Mouse (Mus musculus): Measurements from ENCODE around the gene Mrpl54. TPM values are rescaled to one million over a fixed set of nuclear protein-coding genes. Genes with fewer than 3 reads are reported as not detected.

Mrpl54 gene
- polyA plus RNA-seq, 1 experiment: 84.9 TPM

GRCm38 (mm10) chr10:81238618-81239017 is 28.1 kb downstream of the Mrpl54 start:
- no peaks in the 10 kb centered on the region for H3K4me1 ChIP-seq (ENCODE audit: control insufficient read depth, insufficient read depth, low read length)
- no peaks in the 10 kb centered on the region for H3K27me3 ChIP-seq (ENCODE audit: control insufficient read depth, insufficient read depth, low read length)
- TF ChIP-seq CTCF (IDR thresholded peaks at IDR 0.05; ENCODE audit: borderline replicate concordance, insufficient read depth, low read depth, low read length) (no peak), POLR2A (IDR thresholded peaks at IDR 0.05; ENCODE audit: borderline replicate concordance, insufficient read depth, low read length) (no peak)
- no peak overlapping the region for H3K4me3 ChIP-seq (replicated peaks; ENCODE audit: insufficient read depth, low read depth, low read length)
- no peak overlapping the region for H3K27ac ChIP-seq (ENCODE audit: insufficient read depth, low read length)
- WGBS: 56% methylated on average over 2 of the region's 2 CpGs
- no peak for DNase-seq

- WGBS: 86% methylated on average over 12 of the region's 12 CpGs
- H3K4me3 ChIP-seq (replicated peaks; ENCODE audit: insufficient read depth, low read depth, low read length): no peak overlapping the region
- no peak overlapping the region for H3K27ac ChIP-seq (ENCODE audit: insufficient read depth, low read length)
- TF ChIP-seq POLR2A (IDR thresholded peaks at IDR 0.05; ENCODE audit: borderline replicate concordance, insufficient read depth, low read length) (no peak), CTCF (IDR thresholded peaks at IDR 0.05; ENCODE audit: borderline replicate concordance, insufficient read depth, low read depth, low read length) (no peak)
- no peak for DNase-seq
- no peaks in the 10 kb centered on the region for H3K27me3 ChIP-seq (ENCODE audit: control insufficient read depth, insufficient read depth, low read length)
- H3K4me1 ChIP-seq (ENCODE audit: control insufficient read depth, insufficient read depth, low read length): peaks cover 6% of the 10 kb centered on the region; the same call in 1 of the 2 replicates
Measured at GRCm38 (mm10) chr10:81236471-81237268, 30.1 kb downstream of the Mrpl54 start.

- 56% methylated on average over 6 of the region's 6 CpGs for WGBS
- no peak overlapping the region for H3K4me3 ChIP-seq (replicated peaks; ENCODE audit: insufficient read depth, low read depth, low read length)
- H3K27ac ChIP-seq (ENCODE audit: insufficient read depth, low read length): no peak overlapping the region
- no peak for DNase-seq
- TF ChIP-seq CTCF (IDR thresholded peaks at IDR 0.05; ENCODE audit: borderline replicate concordance, insufficient read depth, low read depth, low read length) (no peak), POLR2A (IDR thresholded peaks at IDR 0.05; ENCODE audit: borderline replicate concordance, insufficient read depth, low read length) (no peak)
- H3K27me3 ChIP-seq (ENCODE audit: control insufficient read depth, insufficient read depth, low read length): no peaks in the 10 kb centered on the region
- peaks cover 15% of the 10 kb centered on the region; the same call in 1 of the 2 replicates for H3K4me1 ChIP-seq (ENCODE audit: control insufficient read depth, insufficient read depth, low read length)
Measured at GRCm38 (mm10) chr10:81234206-81234605, 32.5 kb downstream of the Mrpl54 start.

GRCm38 (mm10) chr10:81233226-81233585 is 33.5 kb downstream of the Mrpl54 start:
- peaks cover 18% of the 10 kb centered on the region; the same call in 1 of the 2 replicates for H3K4me1 ChIP-seq (ENCODE audit: control insufficient read depth, insufficient read depth, low read length)
- WGBS: under 1% methylated on average over 28 of the region's 28 CpGs
- no peak overlapping the region; the same call in 1 of the 2 replicates for H3K27ac ChIP-seq (ENCODE audit: insufficient read depth, low read length)
- no peaks in the 10 kb centered on the region for H3K27me3 ChIP-seq (ENCODE audit: control insufficient read depth, insufficient read depth, low read length)
- TF ChIP-seq CTCF (IDR thresholded peaks at IDR 0.05; ENCODE audit: borderline replicate concordance, insufficient read depth, low read depth, low read length) (no peak), POLR2A (IDR thresholded peaks at IDR 0.05; ENCODE audit: borderline replicate concordance, insufficient read depth, low read length) (no peak)
- peak overlapping the region; percentile 85 for H3K4me3 ChIP-seq (replicated peaks; ENCODE audit: insufficient read depth, low read depth, low read length)
- DNase-seq: no peak

GRCm38 (mm10) chr10:81232580-81233225 is 34.0 kb downstream of the Mrpl54 start, which contains the start of gene Zfr2:
Gene Zfr2, plus strand, starts transcription at chr10:81233155.
- WGBS: 8% methylated on average over 29 of the region's 29 CpGs
- Histone ChIP-seq H3K4me3 (replicated peaks; ENCODE audit: insufficient read depth, low read depth, low read length) (peak within 1 kb of the TSS; percentile 85), H3K27me3 (ENCODE audit: control insufficient read depth, insufficient read depth, low read length) (no peaks in the 10 kb centered on the region), H3K4me1 (ENCODE audit: control insufficient read depth, insufficient read depth, low read length) (peaks cover 18% of the 10 kb centered on the region; the same call in 1 of the 2 replicates), H3K27ac (ENCODE audit: insufficient read depth, low read length) (peak within 1 kb of the TSS; percentile 17; the same call in 1 of the 2 replicates)
- peak; percentile 95 to 96 for DNase-seq
- TF ChIP-seq POLR2A (IDR thresholded peaks at IDR 0.05; ENCODE audit: borderline replicate concordance, insufficient read depth, low read length): peak; percentile 82
- TF ChIP-seq CTCF (IDR thresholded peaks at IDR 0.05; ENCODE audit: borderline replicate concordance, insufficient read depth, low read depth, low read length): no peak

- TF ChIP-seq POLR2A (IDR thresholded peaks at IDR 0.05; ENCODE audit: borderline replicate concordance, insufficient read depth, low read length) (no peak), CTCF (IDR thresholded peaks at IDR 0.05; ENCODE audit: borderline replicate concordance, insufficient read depth, low read depth, low read length) (no peak)
- peaks cover 18% of the 10 kb centered on the region; the same call in 1 of the 2 replicates for H3K4me1 ChIP-seq (ENCODE audit: control insufficient read depth, insufficient read depth, low read length)
- peak overlapping the region; percentile 53; the same call in 1 of the 2 replicates for H3K27ac ChIP-seq (ENCODE audit: insufficient read depth, low read length)
- DNase-seq: no peak
- WGBS: 34% methylated on average over 7 of the region's 7 CpGs
- H3K27me3 ChIP-seq (ENCODE audit: control insufficient read depth, insufficient read depth, low read length): no peaks in the 10 kb centered on the region
- H3K4me3 ChIP-seq (replicated peaks; ENCODE audit: insufficient read depth, low read depth, low read length): peak overlapping the region; percentile 48
Measured at GRCm38 (mm10) chr10:81231436-81231835, 35.3 kb downstream of the Mrpl54 start.

- TF ChIP-seq POLR2A (IDR thresholded peaks at IDR 0.05; ENCODE audit: borderline replicate concordance, insufficient read depth, low read length) (peak; percentile 95), CTCF (IDR thresholded peaks at IDR 0.05; ENCODE audit: borderline replicate concordance, insufficient read depth, low read depth, low read length) (peak; percentile 62; the same call in 1 of the 2 replicates)
- 1% methylated on average over 27 of the region's 27 CpGs for WGBS
- DNase-seq: peak; percentile 88 to 90
- Histone ChIP-seq H3K4me1 (ENCODE audit: control insufficient read depth, insufficient read depth, low read length) (peaks cover 18% of the 10 kb centered on the region; the same call in 1 of the 2 replicates), H3K4me3 (replicated peaks; ENCODE audit: insufficient read depth, low read depth, low read length) (peak within 1 kb of the TSS; percentile 79), H3K27ac (ENCODE audit: insufficient read depth, low read length) (peak within 1 kb of the TSS; percentile 92), H3K27me3 (ENCODE audit: control insufficient read depth, insufficient read depth, low read length) (no peaks in the 10 kb centered on the region)
Measured at GRCm38 (mm10) chr10:81230438-81231332, 36.0 kb downstream of the Mrpl54 start, which contains the start of gene Atcay. Gene Atcay, minus strand, starts transcription at chr10:81230833.
